Mouse (Mus musculus) liver, adult 2 months (tissue): ENCODE results near the gene Prickle1.

Experiments
- CTCF ChIP-seq: fragments of 200-500 bp; IDR thresholded peaks from 2 replicates; pipeline ENCODE4 v1.5.1; 2011; ENCODE audit warnings: low read depth, low read length, control low read depth
- POLR2A ChIP-seq: fragments of 200-500 bp; IDR thresholded peaks from 2 replicates; pipeline ENCODE4 v1.6.1; 2011; ENCODE audit warnings: low read length, control low read depth; ENCODE audit not compliant: insufficient read depth; ENCODE audit errors: extremely low read depth

GRCm38 (mm10) chr15:93461066-93461465 lies 134.6 kb downstream of the Prickle1 start:
- TF ChIP-seq CTCF (no peak), POLR2A (no peak)
